Mouse (Mus musculus) regulatory T cell (primary cell): Measurements from ENCODE around the gene B3gntl1.

Experiments
- in situ Hi-C: fragments of 300-600 bp; cut with MboI, MseI; formaldehyde crosslinking; loops from one replicate; pipeline ENCODE4 v1.15.1; 2025; ENCODE audit warnings: high pct_unique_total_duplicates

The B3gntl1 gene

DNA sequence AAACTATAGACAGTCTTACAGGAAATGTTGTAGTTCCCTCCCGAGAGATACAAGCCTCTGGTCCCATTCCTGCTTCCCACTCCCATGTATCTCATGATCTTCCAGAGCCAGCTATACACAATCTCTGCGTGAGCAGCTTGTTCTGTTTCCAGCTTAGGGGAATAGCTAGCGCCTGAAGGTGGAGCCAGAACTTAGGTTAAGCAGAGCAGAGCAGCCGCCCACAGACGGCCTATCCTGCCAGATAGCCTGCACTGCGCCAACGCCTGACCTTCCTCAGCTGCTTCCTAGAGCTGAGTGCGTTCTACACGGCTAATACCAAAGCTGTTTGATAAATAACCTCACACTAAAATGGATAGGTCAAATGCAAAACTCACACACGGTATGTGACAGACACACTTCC lies 23.1 kb downstream of the B3gntl1 start:
- in situ Hi-C loops, result loop anchor here (5.0 kb wide), 1 partner anchor 157 kb away; no protein-coding TSS in a partner anchor

- in situ Hi-C loops, result no loop called here
Measured at GRCm38 (mm10) chr11:121648166-121648565, 24.8 kb downstream of the B3gntl1 start.

DNA sequence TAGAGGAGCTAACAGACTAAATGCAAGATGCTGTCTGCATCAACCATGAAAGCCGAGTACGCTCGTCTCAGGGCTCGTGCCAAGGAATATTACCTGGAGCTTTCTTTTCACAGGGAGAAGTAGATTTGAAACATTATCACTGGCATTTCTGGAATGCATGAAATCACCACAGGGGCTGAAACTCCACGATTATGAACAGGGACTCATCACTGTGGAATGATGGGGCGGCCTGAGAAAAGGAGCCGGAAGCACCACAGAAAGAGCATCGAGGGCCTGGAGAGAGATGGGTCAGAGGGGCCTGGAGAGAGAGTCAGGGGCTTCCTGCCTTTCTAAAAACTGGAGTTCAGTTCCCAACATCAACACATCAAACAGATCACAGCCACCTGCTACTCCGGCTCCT lies 25.6 kb downstream of the B3gntl1 start:
- in situ Hi-C loops, result no loop called here

- in situ Hi-C loops, result no loop called here
Measured at GRCm38 (mm10) chr11:121645394-121645793, 27.6 kb downstream of the B3gntl1 start.

DNA sequence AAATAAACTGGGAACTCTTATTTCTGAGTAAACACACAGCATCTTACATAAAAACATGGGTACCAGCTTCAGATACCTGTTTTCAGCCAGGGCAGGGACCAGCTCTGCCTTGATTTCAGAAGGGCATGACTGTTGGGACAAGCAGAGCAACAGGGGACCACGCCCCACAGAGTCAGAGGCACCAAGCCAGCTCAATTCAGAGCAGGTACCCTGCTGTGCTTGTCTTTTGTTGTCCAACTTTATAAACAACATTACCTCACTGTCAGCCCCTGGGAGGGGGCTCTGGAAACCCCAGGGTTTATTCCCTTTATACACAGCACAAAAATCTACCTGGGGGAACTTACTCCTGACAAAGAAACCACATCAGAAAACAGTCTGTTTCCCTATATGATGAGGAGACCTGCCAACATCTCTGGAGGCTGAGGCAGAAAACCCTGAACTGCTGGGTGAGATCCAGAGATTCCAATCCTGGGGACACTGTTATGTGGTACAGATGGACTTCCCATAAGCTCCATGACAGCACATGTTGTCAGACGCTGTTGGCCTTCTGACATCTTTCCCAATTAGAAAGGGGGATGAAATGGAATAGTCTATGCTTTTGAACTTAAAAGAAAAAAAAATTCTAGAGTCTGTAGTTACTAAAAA lies 31.3 kb downstream of the B3gntl1 start:
- in situ Hi-C loops, result no loop called here

GRCm38 (mm10) chr11:121636646-121637045 lies 36.3 kb downstream of the B3gntl1 start:
- in situ Hi-C loops, result no loop called here

GRCm38 (mm10) chr11:121631410-121631809 lies 41.5 kb downstream of the B3gntl1 start:
- in situ Hi-C loops, result no loop called here

GRCm38 (mm10) chr11:121630406-121630805 lies 42.5 kb downstream of the B3gntl1 start:
- in situ Hi-C loops, result no loop called here

DNA sequence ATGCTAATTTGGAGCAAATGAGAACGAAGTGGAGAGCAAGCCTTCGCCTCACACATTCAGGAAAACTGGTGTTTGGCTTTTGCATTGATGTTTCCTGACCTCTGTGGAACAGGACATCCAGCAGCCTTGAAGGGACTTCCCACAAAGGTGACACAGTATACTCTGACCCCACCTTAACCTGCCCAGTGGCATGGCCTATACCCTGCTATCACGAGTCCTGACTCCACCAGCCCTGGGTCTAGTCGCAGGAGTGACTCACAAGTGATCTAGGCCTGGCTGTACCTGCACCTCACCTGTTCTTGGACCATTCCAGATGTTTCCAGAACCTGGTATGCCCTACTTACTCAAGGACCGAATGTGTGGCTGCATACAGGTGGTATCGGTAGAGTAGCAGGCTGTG lies 43.4 kb downstream of the B3gntl1 start:
- in situ Hi-C loops, result loop anchor here (10.0 kb wide), 1 partner anchor 185 kb away; no protein-coding TSS in a partner anchor

- in situ Hi-C loops, result loop anchor here (10.0 kb wide), 1 partner anchor 187 kb away; no protein-coding TSS in a partner anchor
Measured at GRCm38 (mm10) chr11:121627521-121627920, 45.4 kb downstream of the B3gntl1 start.

GRCm38 (mm10) chr11:121625007-121625406 lies 47.9 kb downstream of the B3gntl1 start:
- in situ Hi-C loops, result loop anchor here (10.0 kb wide), 1 partner anchor 190 kb away; no protein-coding TSS in a partner anchor

DNA sequence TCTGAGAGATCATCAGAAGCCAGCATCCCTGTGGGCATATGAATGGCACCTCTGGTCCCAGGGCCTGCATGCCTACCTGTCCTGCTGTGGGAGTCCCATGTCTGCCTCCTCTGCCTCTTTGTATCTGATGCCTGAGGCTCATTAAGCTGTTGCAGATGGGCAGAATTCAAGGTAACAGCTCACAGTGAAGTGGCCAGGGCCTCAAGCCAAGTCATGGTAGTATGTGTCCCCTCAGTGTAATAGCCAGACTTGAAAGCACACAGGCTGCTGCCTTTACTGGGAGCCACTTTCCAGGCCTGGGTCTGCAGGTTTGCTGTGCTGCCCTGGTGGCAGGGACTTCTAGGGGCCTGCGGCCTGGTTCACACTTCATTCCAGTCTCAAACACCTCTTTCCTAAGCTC lies 55.6 kb downstream of the B3gntl1 start:
- in situ Hi-C loops, result no loop called here

DNA sequence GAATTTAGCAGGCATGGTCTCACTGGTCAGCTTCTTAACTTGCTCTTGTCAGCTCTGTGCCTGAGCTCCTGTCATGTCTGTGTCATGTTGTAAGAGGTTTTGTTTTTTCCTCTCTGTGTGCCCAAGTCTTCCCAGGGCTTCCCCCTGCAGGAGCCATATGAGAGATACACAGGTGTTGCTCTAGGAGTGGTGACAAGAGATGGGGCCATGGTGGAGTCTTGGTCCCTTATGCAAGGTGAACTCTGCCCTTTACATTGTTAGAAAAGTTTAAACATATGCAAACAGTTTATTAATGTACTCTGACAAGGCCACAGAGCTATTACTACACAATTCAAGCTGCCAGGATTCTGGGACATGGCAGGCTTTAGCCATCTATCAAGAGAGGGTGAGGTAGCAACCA lies 56.5 kb downstream of the B3gntl1 start:
- in situ Hi-C loops, result no loop called here

DNA sequence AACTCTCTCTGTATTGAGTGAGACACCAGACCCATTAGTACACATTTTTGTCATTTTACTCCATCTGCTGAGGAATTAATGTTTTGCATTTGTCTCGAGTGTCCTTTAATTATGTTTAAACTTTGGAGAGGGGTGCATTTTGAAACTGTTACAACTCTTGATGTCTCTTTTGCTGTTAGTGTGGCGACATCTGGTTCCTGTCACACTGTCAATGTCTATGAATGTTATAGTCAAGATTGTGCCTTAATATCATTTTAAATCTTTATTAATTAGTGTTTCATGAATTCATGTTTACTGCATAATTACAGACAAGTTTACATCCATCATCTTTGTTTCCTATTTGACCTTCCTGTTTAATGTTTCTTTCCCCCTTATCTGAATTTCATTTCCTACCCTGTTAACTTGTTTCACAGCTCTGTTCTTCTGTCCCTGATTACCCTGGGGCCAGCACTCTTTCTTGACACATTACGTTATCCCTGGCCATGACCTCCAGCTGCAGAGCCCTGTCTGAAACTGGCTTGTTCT lies 56.9 kb downstream of the B3gntl1 start:
- in situ Hi-C loops, result no loop called here

- in situ Hi-C loops, result no loop called here
Measured at GRCm38 (mm10) chr11:121610976-121611375, 62.0 kb downstream of the B3gntl1 start.

- in situ Hi-C loops, result no loop called here
Measured at GRCm38 (mm10) chr11:121605604-121606003, 67.3 kb downstream of the B3gntl1 start.

- in situ Hi-C loops, result no loop called here
Measured at GRCm38 (mm10) chr11:121601422-121601821, 71.5 kb downstream of the B3gntl1 start.

- in situ Hi-C loops, result no loop called here
Measured at GRCm38 (mm10) chr11:121597254-121597653, 75.7 kb downstream of the B3gntl1 start.

GRCm38 (mm10) chr11:121581856-121582255 lies 91.1 kb downstream of the B3gntl1 start:
- in situ Hi-C loops, result no loop called here
